Mouse (Mus musculus): Measurements from ENCODE around the gene Psg26.
"Not testable (repeated sequence)": the region's sequence is repeated elsewhere in the genome, so short reads cannot be mapped to it uniquely, and the experiment has no call there.

Psg26 gene

DNA sequence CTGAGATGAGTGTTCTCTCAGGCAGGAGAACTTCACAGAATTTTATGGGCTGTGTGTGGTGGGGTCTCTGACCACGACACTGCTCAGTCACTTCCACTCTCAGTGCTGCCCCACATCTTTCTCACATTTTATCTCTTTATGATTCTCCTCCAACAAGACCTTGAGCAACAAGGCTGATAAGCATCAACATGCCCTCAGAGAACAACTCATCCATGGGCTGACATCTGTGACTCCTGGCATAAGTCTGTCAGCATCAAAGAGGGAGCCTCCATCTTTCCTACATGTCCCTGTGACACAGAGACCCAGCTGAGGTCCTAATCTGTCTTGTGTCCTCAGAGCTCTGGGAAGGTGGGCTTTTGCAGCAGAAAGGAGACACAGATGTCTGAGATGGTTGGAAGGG lies at the start of gene Psg26:
TSS of gene Psg26 (minus strand) at position 101 of the 400 bp plus-strand sequence.
- no peak for DNase-seq (ENCODE audit: extremely low read depth, low read depth)

- DNase-seq (ENCODE audit: extremely low read depth, low read depth), result no peak
Observed at GRCm38 (mm10) chr7:18533420-18533819, 49.4 kb upstream of the Psg26 start.

GRCm38 (mm10) chr7:18532169-18532568 lies 48.2 kb upstream of the Psg26 start, which contains the start of gene Psg25:
TSS of gene Psg25 (minus strand) at chr7:18532269.
- DNase-seq (ENCODE audit: extremely low read depth, low read depth), result no peak

DNA sequence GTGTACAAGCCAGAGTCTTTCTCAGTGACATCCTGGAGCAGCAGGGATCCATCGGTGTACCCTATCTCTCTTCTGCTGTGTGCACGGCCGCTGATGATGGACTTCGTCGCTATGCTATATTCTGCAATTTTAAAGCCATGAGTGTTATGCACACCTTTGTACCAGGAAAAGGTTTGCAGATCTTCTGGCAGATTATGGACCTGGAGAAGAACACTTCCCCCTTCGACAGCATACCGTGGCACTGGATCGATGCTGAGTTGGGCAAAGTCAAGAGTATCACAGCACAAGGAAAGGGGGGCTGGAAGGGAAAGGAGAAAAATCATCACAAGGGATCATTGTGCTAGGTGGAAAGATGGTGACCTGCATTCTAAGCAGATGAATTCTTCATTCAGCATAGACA lies 40.7 kb upstream of the Psg26 start:
- DNase-seq (ENCODE audit: extremely low read depth, low read depth), result no peak

DNA sequence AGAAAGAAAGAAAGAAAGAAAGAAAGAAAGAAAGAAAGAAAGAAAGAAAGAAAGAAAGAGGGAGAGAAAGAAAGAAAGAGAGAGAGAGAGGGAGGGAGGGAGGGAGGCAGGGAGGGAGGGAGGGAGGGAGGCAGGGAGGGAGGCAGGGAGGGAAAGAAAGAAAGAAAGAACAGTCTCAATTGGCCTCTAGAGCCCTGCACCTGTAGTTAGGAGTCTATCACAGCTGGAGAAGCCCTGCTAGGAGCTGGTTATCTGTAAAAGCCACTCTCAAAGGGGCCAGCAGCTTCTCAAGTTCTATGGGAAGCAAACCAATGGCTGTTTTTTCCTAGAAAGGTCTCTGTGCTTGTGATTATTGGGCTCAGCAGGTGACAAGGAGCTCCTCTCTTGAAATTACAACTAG lies 28.9 kb upstream of the Psg26 start:
- DNase-seq (ENCODE audit: extremely low read depth, low read depth), result not testable (repeated sequence)

GRCm38 (mm10) chr7:18512417-18512816 lies 28.4 kb upstream of the Psg26 start:
- DNase-seq (ENCODE audit: extremely low read depth, low read depth), result not testable (repeated sequence)

DNA sequence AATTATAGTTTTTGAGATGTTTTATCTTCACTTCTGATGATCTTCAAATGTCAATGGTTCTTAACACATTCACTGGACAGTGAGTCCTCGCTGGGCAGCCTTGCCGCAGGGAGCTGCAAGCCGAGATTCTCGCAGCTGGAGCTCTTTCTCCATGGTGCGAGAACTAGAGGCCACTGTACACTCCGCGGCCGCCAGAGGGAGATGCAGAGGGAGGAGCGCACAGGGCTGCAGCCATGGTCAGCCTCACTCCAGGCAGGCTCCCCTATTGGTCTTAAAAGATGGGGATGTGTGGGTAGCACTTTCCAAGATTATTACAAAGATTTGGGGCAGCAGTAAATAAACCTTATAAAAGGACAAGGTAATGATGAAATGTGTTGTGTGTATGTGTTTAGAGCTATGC lies 27.5 kb upstream of the Psg26 start:
- no peak for DNase-seq (ENCODE audit: extremely low read depth, low read depth)

- not testable (repeated sequence) for DNase-seq (ENCODE audit: extremely low read depth, low read depth)
Observed at GRCm38 (mm10) chr7:18431941-18432340, 52.0 kb downstream of the Psg26 start, which contains the start of gene Psg28. TSS of gene Psg28 (minus strand) at chr7:18432041.

Measured in MEL-GATA-1-ER (cell line).